Mouse (Mus musculus) c-Kit-positive CD71-positive TER-119-negative erythroid progenitor cells, embryonic 14.5 days (primary cell): ENCODE measurements around the gene Cdca7l.
"Not testable (repeated sequence)": the region's sequence is repeated elsewhere in the genome, so short reads cannot be mapped to it uniquely, and the experiment has no call there.

Experiments
- DNase-seq: peaks from one replicate; pipeline ENCODE4 v3.0.0-alpha.2; 2013; ENCODE audit warnings: low read depth

Cdca7l gene

GRCm38 (mm10) chr12:117803989-117804388 is at the start of gene Cdca7l:
Cdca7l (plus strand) TSS chr12:117804289.
- not testable (repeated sequence) for DNase-seq

- DNase-seq: no peak
Observed at GRCm38 (mm10) chr12:117756010-117756409, 48.1 kb upstream of the Cdca7l start.

- DNase-seq: no peak
Observed at GRCm38 (mm10) chr12:117760373-117760772, 43.7 kb upstream of the Cdca7l start.

- no peak for DNase-seq
Observed at GRCm38 (mm10) chr12:117760846-117761245, 43.2 kb upstream of the Cdca7l start.

GRCm38 (mm10) chr12:117761698-117762097 is 42.4 kb upstream of the Cdca7l start:
- DNase-seq: no peak

GRCm38 (mm10) chr12:117763247-117763646 is 40.8 kb upstream of the Cdca7l start:
- DNase-seq: no peak

GRCm38 (mm10) chr12:117764839-117765238 is 39.2 kb upstream of the Cdca7l start:
- peak; percentile 86 for DNase-seq

GRCm38 (mm10) chr12:117769113-117769512 is 35.0 kb upstream of the Cdca7l start:
- DNase-seq: peak; percentile 48

- no peak for DNase-seq
Observed at GRCm38 (mm10) chr12:117770211-117770610, 33.9 kb upstream of the Cdca7l start.

GRCm38 (mm10) chr12:117771156-117771555 is 32.9 kb upstream of the Cdca7l start:
- DNase-seq: no peak

- peak; percentile 27 for DNase-seq
Observed at GRCm38 (mm10) chr12:117772638-117773037, 31.5 kb upstream of the Cdca7l start.

- no peak for DNase-seq
Observed at GRCm38 (mm10) chr12:117776841-117777240, 27.2 kb upstream of the Cdca7l start.

- DNase-seq: no peak
Observed at GRCm38 (mm10) chr12:117781360-117781759, 22.7 kb upstream of the Cdca7l start.

GRCm38 (mm10) chr12:117783426-117783825 is 20.7 kb upstream of the Cdca7l start:
- no peak for DNase-seq

- no peak for DNase-seq
Observed at GRCm38 (mm10) chr12:117786621-117787020, 17.5 kb upstream of the Cdca7l start.

- no peak for DNase-seq
Observed at GRCm38 (mm10) chr12:117788513-117789011, 15.5 kb upstream of the Cdca7l start.

GRCm38 (mm10) chr12:117789017-117789416 is 15.1 kb upstream of the Cdca7l start:
- no peak for DNase-seq

- DNase-seq: no peak
Observed at GRCm38 (mm10) chr12:117795303-117795702, 8.8 kb upstream of the Cdca7l start.

GRCm38 (mm10) chr12:117805576-117805975 is 1.5 kb downstream of the Cdca7l start:
- DNase-seq: no peak

- DNase-seq: no peak
Observed at GRCm38 (mm10) chr12:117806007-117806451, 1.9 kb downstream of the Cdca7l start.

GRCm38 (mm10) chr12:117806470-117806869 is 2.4 kb downstream of the Cdca7l start:
- no peak for DNase-seq

GRCm38 (mm10) chr12:117807637-117808036 is 3.5 kb downstream of the Cdca7l start:
- no peak for DNase-seq

- DNase-seq: no peak
Observed at GRCm38 (mm10) chr12:117808355-117809326, 4.6 kb downstream of the Cdca7l start.
